Mouse (Mus musculus): ENCODE data around the gene Gm28778. TPM values are rescaled to one million over a fixed set of nuclear protein-coding genes. Genes with fewer than 3 reads are reported as not detected.
A peak's percentile ranks its signal among the peaks of the same experiment; 100 is the strongest.

The Gm28778 gene
- polyA plus RNA-seq, 1 experiment, result not detected

GRCm38 (mm10) chr1:53300506-53300905 lies 3.6 kb downstream of the Gm28778 start:
- TF ChIP-seq CTCF (IDR thresholded peaks at IDR 0.05; ENCODE audit: control insufficient read depth, insufficient read depth, insufficient read length) (no peak), MYOD1 (IDR thresholded peaks at IDR 0.05; ENCODE audit: control insufficient read depth, insufficient read length, low read depth) (no peak), FOSL1 (IDR thresholded peaks at IDR 0.05; ENCODE audit: insufficient read depth, low read length, poor library complexity, severe bottlenecking) (no peak), USF1 (IDR thresholded peaks at IDR 0.05; ENCODE audit: low read depth) (no peak), CEBPB (IDR thresholded peaks at IDR 0.05; ENCODE audit: low read depth) (no peak), MAX (IDR thresholded peaks at IDR 0.05) (no peak), MYOG (IDR thresholded peaks at IDR 0.05; ENCODE audit: control insufficient read depth, extremely low read depth, insufficient read length) (no peak)

GRCm38 (mm10) chr1:53312989-53313967 lies 16.4 kb downstream of the Gm28778 start, which contains the start of gene Osgepl1:
Gene Osgepl1 (plus strand): TSS chr1:53313624.
- H3K79me2 ChIP-seq (ENCODE audit: control insufficient read depth, insufficient read depth), result no peaks in the 10 kb centered on the region
- peak within 1 kb of the TSS; percentile 87 for H3ac ChIP-seq (ENCODE audit: control insufficient read depth, insufficient read length, low read depth)
- peaks cover 15% of the 10 kb centered on the region for H3K36me3 ChIP-seq (ENCODE audit: control insufficient read depth, insufficient read depth)
- no peaks in the 10 kb centered on the region for H3K27me3 ChIP-seq (ENCODE audit: control insufficient read depth, insufficient read depth, insufficient read length)
- peak within 1 kb of the TSS; percentile 43 for H3K4me3 ChIP-seq (ENCODE audit: insufficient read depth, poor library complexity, severe bottlenecking)
- TF ChIP-seq MYOG (IDR thresholded peaks at IDR 0.05; ENCODE audit: control insufficient read depth, extremely low read depth, insufficient read length) (no peak), MYOD1 (IDR thresholded peaks at IDR 0.05; ENCODE audit: control insufficient read depth, insufficient read length, low read depth) (no peak), MAX (IDR thresholded peaks at IDR 0.05) (no peak), FOSL1 (IDR thresholded peaks at IDR 0.05; ENCODE audit: insufficient read depth, low read length, poor library complexity, severe bottlenecking) (no peak), CTCF (IDR thresholded peaks at IDR 0.05; ENCODE audit: control insufficient read depth, insufficient read depth, insufficient read length) (no peak), USF1 (IDR thresholded peaks at IDR 0.05; ENCODE audit: low read depth) (no peak), CEBPB (IDR thresholded peaks at IDR 0.05; ENCODE audit: low read depth) (no peak)
- H3K79me3 ChIP-seq (ENCODE audit: low read depth), result no peaks in the 10 kb centered on the region

More at GRCm38 (mm10) chr1:53300506-53300905, 3.6 kb downstream of the Gm28778 start:
- H3K4me3 ChIP-seq (ENCODE audit: insufficient read depth, poor library complexity, severe bottlenecking), result no peak overlapping the region
- peaks cover 2% of the 10 kb centered on the region for H3K79me3 ChIP-seq (ENCODE audit: low read depth)
- peaks cover 18% of the 10 kb centered on the region for H3K36me3 ChIP-seq (ENCODE audit: control insufficient read depth, insufficient read depth)
- no peak overlapping the region for H3ac ChIP-seq (ENCODE audit: control insufficient read depth, insufficient read length, low read depth)
- peaks cover 13% of the 10 kb centered on the region for H3K79me2 ChIP-seq (ENCODE audit: control insufficient read depth, insufficient read depth)
- no peaks in the 10 kb centered on the region for H3K27me3 ChIP-seq (ENCODE audit: control insufficient read depth, insufficient read depth, insufficient read length)

GRCm38 (mm10) chr1:53321662-53322344 lies 24.9 kb downstream of the Gm28778 start:
- Histone ChIP-seq H3K79me3 (ENCODE audit: low read depth) (no peaks in the 10 kb centered on the region), H3K36me3 (ENCODE audit: control insufficient read depth, insufficient read depth) (peaks cover 28% of the 10 kb centered on the region), H3K27me3 (ENCODE audit: control insufficient read depth, insufficient read depth, insufficient read length) (no peaks in the 10 kb centered on the region), H3ac (ENCODE audit: control insufficient read depth, insufficient read length, low read depth) (no peak overlapping the region), H3K4me3 (ENCODE audit: insufficient read depth, poor library complexity, severe bottlenecking) (no peak overlapping the region), H3K79me2 (ENCODE audit: control insufficient read depth, insufficient read depth) (no peaks in the 10 kb centered on the region)
- TF ChIP-seq CTCF (IDR thresholded peaks at IDR 0.05; ENCODE audit: control insufficient read depth, insufficient read depth, insufficient read length) (no peak), USF1 (IDR thresholded peaks at IDR 0.05; ENCODE audit: low read depth) (no peak), MAX (IDR thresholded peaks at IDR 0.05) (no peak), CEBPB (IDR thresholded peaks at IDR 0.05; ENCODE audit: low read depth) (no peak), FOSL1 (IDR thresholded peaks at IDR 0.05; ENCODE audit: insufficient read depth, low read length, poor library complexity, severe bottlenecking) (no peak), MYOD1 (IDR thresholded peaks at IDR 0.05; ENCODE audit: control insufficient read depth, insufficient read length, low read depth) (no peak), MYOG (IDR thresholded peaks at IDR 0.05; ENCODE audit: control insufficient read depth, extremely low read depth, insufficient read length) (no peak)

GRCm38 (mm10) chr1:53323254-53323653 lies 26.3 kb downstream of the Gm28778 start:
- Histone ChIP-seq H3K27me3 (ENCODE audit: control insufficient read depth, insufficient read depth, insufficient read length) (no peaks in the 10 kb centered on the region), H3K4me3 (ENCODE audit: insufficient read depth, poor library complexity, severe bottlenecking) (no peak overlapping the region), H3K79me2 (ENCODE audit: control insufficient read depth, insufficient read depth) (no peaks in the 10 kb centered on the region), H3K36me3 (ENCODE audit: control insufficient read depth, insufficient read depth) (peaks cover 16% of the 10 kb centered on the region), H3K79me3 (ENCODE audit: low read depth) (no peaks in the 10 kb centered on the region), H3ac (ENCODE audit: control insufficient read depth, insufficient read length, low read depth) (no peak overlapping the region)
- TF ChIP-seq USF1 (IDR thresholded peaks at IDR 0.05; ENCODE audit: low read depth) (no peak), MAX (IDR thresholded peaks at IDR 0.05) (no peak), FOSL1 (IDR thresholded peaks at IDR 0.05; ENCODE audit: insufficient read depth, low read length, poor library complexity, severe bottlenecking) (no peak), MYOG (IDR thresholded peaks at IDR 0.05; ENCODE audit: control insufficient read depth, extremely low read depth, insufficient read length) (no peak), CTCF (IDR thresholded peaks at IDR 0.05; ENCODE audit: control insufficient read depth, insufficient read depth, insufficient read length) (no peak), CEBPB (IDR thresholded peaks at IDR 0.05; ENCODE audit: low read depth) (no peak), MYOD1 (IDR thresholded peaks at IDR 0.05; ENCODE audit: control insufficient read depth, insufficient read length, low read depth) (no peak)

GRCm38 (mm10) chr1:53324277-53324676 lies 27.4 kb downstream of the Gm28778 start:
- no peak for TF ChIP-seq MAX (IDR thresholded peaks at IDR 0.05)
- no peak for TF ChIP-seq FOSL1 (IDR thresholded peaks at IDR 0.05; ENCODE audit: insufficient read depth, low read length, poor library complexity, severe bottlenecking)
- TF ChIP-seq MYOD1 (IDR thresholded peaks at IDR 0.05; ENCODE audit: control insufficient read depth, insufficient read length, low read depth), result no peak
- no peak for TF ChIP-seq USF1 (IDR thresholded peaks at IDR 0.05; ENCODE audit: low read depth)
- TF ChIP-seq CEBPB (IDR thresholded peaks at IDR 0.05; ENCODE audit: low read depth), result no peak
- TF ChIP-seq CTCF (IDR thresholded peaks at IDR 0.05; ENCODE audit: control insufficient read depth, insufficient read depth, insufficient read length), result no peak
- no peak for TF ChIP-seq MYOG (IDR thresholded peaks at IDR 0.05; ENCODE audit: control insufficient read depth, extremely low read depth, insufficient read length)
- H3K79me2 ChIP-seq (ENCODE audit: control insufficient read depth, insufficient read depth), result no peaks in the 10 kb centered on the region
- no peaks in the 10 kb centered on the region for H3K79me3 ChIP-seq (ENCODE audit: low read depth)

More at GRCm38 (mm10) chr1:53324277-53324676, 27.4 kb downstream of the Gm28778 start:
- no peaks in the 10 kb centered on the region for H3K27me3 ChIP-seq (ENCODE audit: control insufficient read depth, insufficient read depth, insufficient read length)
- no peak overlapping the region for H3ac ChIP-seq (ENCODE audit: control insufficient read depth, insufficient read length, low read depth)
- peaks cover 13% of the 10 kb centered on the region for H3K36me3 ChIP-seq (ENCODE audit: control insufficient read depth, insufficient read depth)
- no peak overlapping the region for H3K4me3 ChIP-seq (ENCODE audit: insufficient read depth, poor library complexity, severe bottlenecking)
